Mouse (Mus musculus) ES-E14 (cell line): Measurements from ENCODE around the gene Cdkn1c.

Source experiments
- CHD2 ChIP-seq: IDR thresholded peaks from 2 replicates; pipeline ENCODE4 v1.6.1; 2014; ENCODE audit warnings: mild to moderate bottlenecking, low read depth, low read length, inconsistent platforms
- HCFC1 ChIP-seq: IDR thresholded peaks from 2 replicates; pipeline ENCODE4 v1.6.1; 2012; ENCODE audit warnings: low read length, inconsistent platforms, borderline replicate concordance; ENCODE audit not compliant: insufficient read depth
- MAFK ChIP-seq: IDR thresholded peaks from 2 replicates; pipeline ENCODE4 v1.6.1; 2014; ENCODE audit warnings: mild to moderate bottlenecking, low read depth, low read length, inconsistent platforms; ENCODE audit not compliant: insufficient read depth
- ZC3H11A ChIP-seq: IDR thresholded peaks from 2 replicates; pipeline ENCODE4 v1.6.1; 2012; ENCODE audit warnings: low read depth, mild to moderate bottlenecking, inconsistent platforms, low read length, borderline replicate concordance
- ZNF384 ChIP-seq: IDR thresholded peaks from 2 replicates; pipeline ENCODE4 v1.6.1; 2012; ENCODE audit warnings: low read depth, low read length, inconsistent platforms

DNA sequence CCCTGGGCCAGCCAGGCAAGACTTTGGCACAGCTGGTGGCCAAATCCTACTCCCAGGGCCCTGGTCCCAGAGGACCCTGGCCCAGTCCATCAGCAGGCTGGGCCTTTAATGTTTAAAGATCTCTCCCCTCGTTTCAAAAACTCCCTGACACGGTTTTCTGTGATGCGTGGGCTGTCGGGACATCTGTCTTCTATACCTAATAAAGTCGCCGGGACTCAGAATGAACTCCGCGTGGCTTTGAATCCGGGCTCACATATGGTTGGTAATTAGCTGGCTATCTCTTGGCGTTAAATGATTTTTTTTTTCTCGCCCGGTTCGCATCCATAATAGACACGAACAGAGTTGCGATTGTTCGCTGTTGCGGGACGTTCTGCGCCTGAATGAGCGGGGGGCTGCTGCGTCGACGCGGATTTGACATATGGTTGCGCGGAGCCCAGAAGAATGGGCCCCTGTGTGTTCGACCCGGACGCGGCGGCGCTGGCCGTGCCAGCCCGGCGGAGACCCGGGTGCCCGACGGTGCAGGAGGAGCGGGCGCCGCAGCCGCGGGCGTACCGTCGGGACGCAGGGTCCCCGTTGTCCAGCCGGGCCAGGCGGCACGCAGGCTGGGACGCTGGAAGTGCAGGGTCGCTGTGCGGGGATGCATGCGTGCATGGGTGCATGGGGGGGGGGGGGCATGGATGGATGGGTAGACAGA, 15.7 kb downstream of the Cdkn1c start:
- TF ChIP-seq ZC3H11A (no peak), MAFK (no peak), ZNF384 (no peak), CHD2 (no peak), HCFC1 (no peak)
